ENCODE assay signal across 7 mouse cellular contexts in the genomic region with DNA sequence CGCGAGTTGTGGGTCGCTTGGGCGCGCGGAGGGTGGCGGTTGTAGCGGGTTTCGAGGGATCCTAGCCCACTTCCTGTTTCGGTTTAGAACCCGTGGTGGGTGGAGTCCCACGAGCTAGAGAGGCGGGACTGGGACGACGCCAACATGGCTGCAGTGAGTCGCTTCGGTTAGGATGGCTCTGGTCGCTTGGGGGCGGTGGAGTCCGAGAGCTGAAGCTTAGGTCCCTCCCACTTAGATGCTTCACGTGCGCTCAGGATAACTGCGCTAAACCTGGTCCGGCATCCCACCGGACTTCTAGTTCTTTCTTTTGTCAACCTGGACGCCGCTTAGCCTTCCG. TPM values are rescaled to one million over a fixed set of nuclear protein-coding genes. Genes with fewer than 3 reads are reported as not detected.
DNase-seq lines count a peak whose midpoint lies in the region; ATAC-seq and TF ChIP-seq lines count a peak whose summit lies in the region.

A gene (minus strand): TSS at position 117 of the 337 bp plus-strand sequence.

- no peaks in the 10 kb centered on the region for H3K27me3 ChIP-seq in intestine, embryonic 15.5 days (replicated peaks)
- H3K27me3 ChIP-seq in midbrain, embryonic 10.5 days (ENCODE audit: low read depth, poor library complexity, severe bottlenecking) = no peaks in the 10 kb centered on the region
- H3K27me3 ChIP-seq in small intestine, adult 2 months (ENCODE audit: control insufficient read depth, insufficient read depth, low read length) = no peaks in the 10 kb centered on the region

- H3K9ac ChIP-seq in intestine, embryonic 15.5 days = peak within 1 kb of the TSS; percentile 50

- TF ChIP-seq POLR2A in small intestine, adult 2 months (IDR thresholded peaks at IDR 0.05; ENCODE audit: low read depth, low read length) = no peak

- H3K9me3 ChIP-seq in intestine, embryonic 15.5 days = no peaks in the 10 kb centered on the region
- no peaks in the 10 kb centered on the region for H3K9me3 ChIP-seq in midbrain, embryonic 10.5 days (replicated peaks)

- TF ChIP-seq CTCF in small intestine, adult 2 months (IDR thresholded peaks at IDR 0.05; ENCODE audit: extremely low read depth, insufficient read length, insufficient replicate concordance, low read depth, low read length) = peak; percentile 46; the same call in 1 of the 2 replicates

- intact Hi-C loops in left cerebral cortex, postnatal 25 days (cut with DNase I) = loop anchor here (2.0 kb wide), 1 partner anchor 721 kb away; no protein-coding TSS in a partner anchor

- 0 out of 2 replicates have a peak within 1 kb of the TSS, but pooled peaks have one; percentile 40 for H3K27ac ChIP-seq in intestine, embryonic 15.5 days
- H3K27ac ChIP-seq in midbrain, embryonic 10.5 days (replicated peaks) = peak within 1 kb of the TSS; percentile 85
- peak within 1 kb of the TSS; percentile 62 for H3K27ac ChIP-seq in small intestine, adult 2 months (ENCODE audit: insufficient read depth, low read depth, low read length)

- H3K4me1 ChIP-seq in intestine, embryonic 15.5 days (replicated peaks) = no peaks in the 10 kb centered on the region
- no peaks in the 10 kb centered on the region for H3K4me1 ChIP-seq in midbrain, embryonic 10.5 days
- H3K4me1 ChIP-seq in small intestine, adult 2 months (ENCODE audit: control insufficient read depth, insufficient read depth, insufficient read length, low read length) = no peaks in the 10 kb centered on the region

- 22% methylated on average over 28 of the region's 28 CpGs for WGBS in intestine, embryonic 15.5 days
- 24% methylated on average over 28 of the region's 28 CpGs for WGBS in midbrain, embryonic 10.5 days
- WGBS in small intestine, adult 2 months = 18% methylated on average over 28 of the region's 28 CpGs

- H3K4me3 ChIP-seq in intestine, embryonic 15.5 days (replicated peaks) = peak within 1 kb of the TSS; percentile 52
- peak within 1 kb of the TSS; percentile 63 for H3K4me3 ChIP-seq in midbrain, embryonic 10.5 days
- H3K4me3 ChIP-seq in small intestine, adult 2 months (ENCODE audit: low read depth, low read length) = peak within 1 kb of the TSS; percentile 97

- H3K36me3 ChIP-seq in intestine, embryonic 15.5 days = no peaks in the 10 kb centered on the region
- H3K36me3 ChIP-seq in midbrain, embryonic 10.5 days = no peaks in the 10 kb centered on the region
- no peaks in the 10 kb centered on the region for H3K36me3 ChIP-seq in small intestine, adult 2 months (ENCODE audit: control insufficient read depth, insufficient read depth, low read length)

- DNase-seq in adrenal gland, adult 2 months = peak; percentile 91
- peak; percentile 89 for DNase-seq in embryo, embryonic 11 days
- peak; percentile 80 for DNase-seq in gastrocnemius, postnatal 25 days
- DNase-seq in left cerebral cortex, postnatal 25 days (ENCODE audit: low spot score in 2 of 2) = peak; percentile 77 to 86
- peak; percentile 80 for DNase-seq in midbrain, embryonic 10.5 days (ENCODE audit: low spot score)

- peak; percentile 100 for ATAC-seq in intestine, embryonic 15.5 days

- H3K4me2 ChIP-seq in intestine, embryonic 15.5 days (replicated peaks) = peak within 1 kb of the TSS; percentile 51

RNA-seq across cellular contexts. Expression of the gene that starts here (rescaled TPM):
- 10 to 100 TPM in 1 of 2 experiments, 1 to 10 TPM in 1; 8.9 to 11.6 TPM for total RNA-seq in adrenal gland, adult 2 months (2021)
- polyA plus RNA-seq in adrenal gland, adult 2 months (2012; rRNA removed) = 0.66 and 0.79 TPM in 2 replicates
- 1 to 10 TPM; 2.7 to 3.2 TPM for total RNA-seq in gastrocnemius, postnatal 25 days (2021)
- 13.5 and 14.7 TPM in 2 replicates for polyA plus RNA-seq in intestine, embryonic 15.5 days (2015; fragmentation: Nextera tagmentation; extraction: Ambion mirVana)
- total RNA-seq in left cerebral cortex, postnatal 25 days (2021) = 10 to 100 TPM; 34.6 to 37.2 TPM
- polyA plus RNA-seq in midbrain, embryonic 10.5 days (2016; fragmentation: Nextera tagmentation; extraction: Ambion mirVana) = 6.9 TPM in 2 replicates
- 0.36 and 0.85 TPM in 2 replicates for polyA plus RNA-seq in small intestine, adult 2 months (2012; rRNA removed)

Comparison
In these comparisons a context has a peak if more than half of its experiments do, and no peak if none do; other contexts are left out.
1. Peak in every context shown above with its lines: DNase-seq, ATAC-seq, H3K4me3 ChIP-seq and H3K27ac ChIP-seq.